Mouse (Mus musculus) limb, embryonic 15.5 days (tissue): ENCODE results near the gene Crtc3. TPM values are rescaled to one million over a fixed set of nuclear protein-coding genes. Genes with fewer than 3 reads are reported as not detected.

Experiments
- ATAC-seq: fragments of 200-750 bp; cut with Nextera tagmentation; 2 replicates; pipeline ENCODE4 v1.8.0; 2017; ENCODE audit warnings: low read depth, moderate TSS enrichment; ENCODE audit not compliant: insufficient number of reproducible peaks, low FRiP score, low TSS enrichment
- H3K27ac ChIP-seq: fragments of 300-500 bp; sonication (generic); 2 replicates; pipeline ENCODE4 v1.5.1; 2015; ENCODE audit warnings: moderate library complexity, mild to moderate bottlenecking, inconsistent platforms
- H3K27me3 ChIP-seq: fragments of 300-500 bp; sonication (generic); 2 replicates; pipeline ENCODE4 v1.6.1; 2015; ENCODE audit warnings: inconsistent platforms
- H3K36me3 ChIP-seq: fragments of 300-500 bp; sonication (generic); 2 replicates; pipeline ENCODE4 v1.6.1; 2015; ENCODE audit warnings: inconsistent platforms
- H3K4me1 ChIP-seq: fragments of 300-500 bp; sonication (generic); 2 replicates; pipeline ENCODE4 v1.6.1; 2015; ENCODE audit warnings: inconsistent platforms
- H3K4me2 ChIP-seq: fragments of 300-500 bp; sonication (generic); 2 replicates; pipeline ENCODE4 v1.6.1; 2015; ENCODE audit warnings: mild to moderate bottlenecking, inconsistent platforms
- H3K4me3 ChIP-seq: fragments of 300-500 bp; sonication (generic); 2 replicates; pipeline ENCODE4 v1.5.1; 2015; ENCODE audit warnings: mild to moderate bottlenecking, inconsistent platforms
- H3K9ac ChIP-seq: fragments of 300-500 bp; sonication (generic); 2 replicates; pipeline ENCODE4 v1.6.1; 2015; ENCODE audit warnings: inconsistent platforms
- H3K9me3 ChIP-seq: fragments of 300-500 bp; sonication (generic); 2 replicates; pipeline ENCODE4 v1.6.1; 2016; ENCODE audit warnings: inconsistent platforms
- WGBS: fragments of 180-500 bp; shearing (Covaris S2); methylation state at CpG from one replicate; pipeline ENCODE4 v1.1.7; 2015; 5-methylcytosine and 5-hydroxymethylcytosine counted together
- polyA plus RNA-seq: library from polyadenylated mRNA; unstranded; fragments of >200 nt; fragmentation: Nextera tagmentation; extraction: Ambion mirVana; gene quantifications from 2 replicates; pipeline ENCODE4 v1.2.1, GENCODE M21; 2015

The Crtc3 gene
- polyA plus RNA-seq, 1 experiment from 2014 or later, result 26.5 TPM

DNA sequence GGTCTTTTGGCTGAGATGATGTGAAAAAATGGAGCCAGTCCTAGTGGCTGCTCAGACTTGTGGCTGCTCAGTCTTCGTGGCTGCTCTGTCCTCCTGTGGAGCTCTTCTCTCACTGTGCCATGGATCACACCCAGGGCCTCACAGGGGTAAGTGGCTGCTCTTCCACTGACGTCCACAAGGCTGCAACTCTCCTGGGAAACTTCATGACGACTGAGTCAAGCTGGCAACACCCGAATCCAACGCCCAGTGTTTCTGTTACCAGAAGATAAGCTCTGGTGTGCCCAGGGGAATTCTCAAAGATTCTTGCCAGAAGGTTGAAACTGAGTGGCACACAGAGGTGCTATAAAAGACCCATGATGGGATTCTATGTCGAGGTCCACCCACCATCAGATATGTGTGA, 13.8 kb upstream of the Crtc3 start:
- Histone ChIP-seq H3K27me3 (no peaks in the 10 kb centered on the region), H3K9me3 (no peaks in the 10 kb centered on the region), H3K4me1 (no peaks in the 10 kb centered on the region), H3K27ac (no peak overlapping the region), H3K36me3 (no peaks in the 10 kb centered on the region), H3K9ac (no peak overlapping the region), H3K4me2 (no peak overlapping the region), H3K4me3 (no peak overlapping the region)
- no peak for ATAC-seq
- 65% methylated on average over 6 of the region's 6 CpGs for WGBS

- no peak overlapping the region for H3K27ac ChIP-seq
- no peaks in the 10 kb centered on the region for H3K27me3 ChIP-seq
- H3K4me1 ChIP-seq, result no peaks in the 10 kb centered on the region
- no peak overlapping the region for H3K4me3 ChIP-seq
- WGBS, result 60% methylated on average over 8 of the region's 8 CpGs
- no peak overlapping the region for H3K4me2 ChIP-seq
- no peak for ATAC-seq
- no peaks in the 10 kb centered on the region for H3K9me3 ChIP-seq
- H3K9ac ChIP-seq, result no peak overlapping the region
- no peaks in the 10 kb centered on the region for H3K36me3 ChIP-seq
These were observed 11.0 kb upstream of the Crtc3 start for GRCm38 (mm10) chr7:80699709-80700108.

GRCm38 (mm10) chr7:80698940-80699339, 10.3 kb upstream of the Crtc3 start:
- no peak overlapping the region for H3K4me2 ChIP-seq
- no peak overlapping the region for H3K9ac ChIP-seq
- H3K4me1 ChIP-seq, result no peaks in the 10 kb centered on the region
- H3K9me3 ChIP-seq, result no peaks in the 10 kb centered on the region
- H3K27ac ChIP-seq, result no peak overlapping the region
- no peak overlapping the region for H3K4me3 ChIP-seq
- H3K27me3 ChIP-seq, result no peaks in the 10 kb centered on the region
- H3K36me3 ChIP-seq, result no peaks in the 10 kb centered on the region
- no peak for ATAC-seq
- WGBS, result 73% methylated on average over 3 of the region's 3 CpGs

GRCm38 (mm10) chr7:80697859-80698258, 9.2 kb upstream of the Crtc3 start:
- no peaks in the 10 kb centered on the region for H3K36me3 ChIP-seq
- H3K27me3 ChIP-seq, result no peaks in the 10 kb centered on the region
- no peak overlapping the region for H3K27ac ChIP-seq
- H3K4me2 ChIP-seq, result no peak overlapping the region
- H3K4me3 ChIP-seq, result no peak overlapping the region
- no peaks in the 10 kb centered on the region for H3K9me3 ChIP-seq
- ATAC-seq, result no peak
- no peaks in the 10 kb centered on the region for H3K4me1 ChIP-seq
- H3K9ac ChIP-seq, result no peak overlapping the region
- 60% methylated on average over 5 of the region's 5 CpGs for WGBS

DNA sequence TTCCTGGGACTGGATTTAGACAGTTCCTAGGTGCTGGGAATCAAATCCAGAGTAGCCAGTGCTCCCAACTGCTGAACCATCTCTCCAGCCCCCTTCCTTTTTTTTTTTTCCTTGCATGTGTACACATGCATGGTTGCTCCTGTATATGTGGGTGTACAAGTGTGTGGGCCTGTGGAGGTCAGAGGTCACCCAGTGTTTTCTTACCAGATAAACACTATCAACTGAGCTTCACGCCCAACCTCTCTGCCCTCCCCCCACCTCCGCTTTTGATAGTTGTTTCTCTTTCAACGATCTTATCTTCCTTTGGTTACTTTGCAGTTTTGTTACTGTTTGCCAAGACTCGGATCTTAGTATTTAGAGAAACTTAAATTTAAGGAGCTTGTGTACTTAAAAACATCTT, 8.2 kb upstream of the Crtc3 start:
- H3K36me3 ChIP-seq, result no peaks in the 10 kb centered on the region
- H3K27me3 ChIP-seq, result no peaks in the 10 kb centered on the region
- H3K4me1 ChIP-seq, result no peaks in the 10 kb centered on the region
- no peaks in the 10 kb centered on the region for H3K9me3 ChIP-seq
- H3K4me2 ChIP-seq, result no peak overlapping the region
- no peak overlapping the region for H3K9ac ChIP-seq
- ATAC-seq, result no peak
- 73% methylated on average over 4 of the region's 4 CpGs for WGBS
- no peak overlapping the region for H3K4me3 ChIP-seq
- no peak overlapping the region for H3K27ac ChIP-seq

DNA sequence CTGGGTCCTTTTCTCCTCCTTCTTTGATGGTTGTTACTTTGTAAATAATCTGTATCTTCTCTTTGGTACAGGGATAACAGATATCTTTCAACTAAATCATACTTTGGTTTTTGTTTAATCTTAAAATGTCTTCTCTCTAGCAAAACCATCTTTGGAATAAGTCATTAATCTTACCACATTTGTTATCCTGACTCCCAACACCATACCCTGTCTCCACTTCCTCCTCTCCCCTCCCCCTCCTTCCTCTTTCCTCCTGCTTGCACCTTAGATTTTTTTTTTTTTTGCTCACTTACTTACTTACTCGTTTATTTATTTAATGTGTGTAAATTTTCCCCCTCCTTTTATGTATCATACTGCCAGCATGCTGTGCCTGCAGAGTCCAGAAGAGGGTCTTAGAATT, 7.7 kb upstream of the Crtc3 start:
- no peak overlapping the region for H3K9ac ChIP-seq
- H3K27me3 ChIP-seq, result no peaks in the 10 kb centered on the region
- no peak overlapping the region for H3K27ac ChIP-seq
- H3K4me1 ChIP-seq, result no peaks in the 10 kb centered on the region
- no peaks in the 10 kb centered on the region for H3K9me3 ChIP-seq
- H3K36me3 ChIP-seq, result no peaks in the 10 kb centered on the region
- no peak for ATAC-seq
- no peak overlapping the region for H3K4me3 ChIP-seq
- H3K4me2 ChIP-seq, result no peak overlapping the region
- WGBS, result 44% methylated on average over 1 of the region's 1 CpGs

- Histone ChIP-seq H3K4me2 (no peak overlapping the region), H3K9me3 (no peaks in the 10 kb centered on the region), H3K4me1 (peaks cover 11% of the 10 kb centered on the region), H3K27me3 (no peaks in the 10 kb centered on the region), H3K27ac (no peak overlapping the region), H3K4me3 (no peak overlapping the region), H3K9ac (no peak overlapping the region), H3K36me3 (no peaks in the 10 kb centered on the region)
- ATAC-seq, result no peak
- WGBS, result 86% methylated on average over 9 of the region's 9 CpGs
These were observed 3.8 kb upstream of the Crtc3 start for GRCm38 (mm10) chr7:80692472-80692871.

GRCm38 (mm10) chr7:80691131-80691530, 2.5 kb upstream of the Crtc3 start:
- no peak overlapping the region for H3K9ac ChIP-seq
- no peaks in the 10 kb centered on the region for H3K27me3 ChIP-seq
- H3K27ac ChIP-seq, result no peak overlapping the region
- ATAC-seq, result no peak
- H3K4me1 ChIP-seq, result peaks cover 13% of the 10 kb centered on the region
- no peak overlapping the region for H3K4me2 ChIP-seq
- H3K36me3 ChIP-seq, result no peaks in the 10 kb centered on the region
- WGBS, result 63% methylated on average over 6 of the region's 6 CpGs
- no peaks in the 10 kb centered on the region for H3K9me3 ChIP-seq
- H3K4me3 ChIP-seq, result no peak overlapping the region

- Histone ChIP-seq H3K9ac (peak overlapping the region; percentile 89; the same call in 1 of the 2 replicates), H3K27me3 (no peaks in the 10 kb centered on the region), H3K4me3 (peak overlapping the region; percentile 83), H3K9me3 (no peaks in the 10 kb centered on the region), H3K4me2 (peak overlapping the region; percentile 71), H3K27ac (peak overlapping the region; percentile 96), H3K4me1 (peaks cover 16% of the 10 kb centered on the region), H3K36me3 (no peaks in the 10 kb centered on the region)
- ATAC-seq, result no peak
- 12% methylated on average over 10 of the region's 10 CpGs for WGBS
These were observed 529 bp upstream of the Crtc3 start for GRCm38 (mm10) chr7:80689221-80689591.

GRCm38 (mm10) chr7:80687721-80688555, 739 bp downstream of the Crtc3 start:
- ATAC-seq, result peak; percentile 42
- peak overlapping the region; percentile 96 for H3K27ac ChIP-seq
- peaks cover 17% of the 10 kb centered on the region for H3K4me1 ChIP-seq
- peak overlapping the region; percentile 89 for H3K9ac ChIP-seq
- under 1% methylated on average over 60 of the region's 69 CpGs for WGBS
- H3K4me2 ChIP-seq, result peak overlapping the region; percentile 71
- no peaks in the 10 kb centered on the region for H3K27me3 ChIP-seq
- no peaks in the 10 kb centered on the region for H3K36me3 ChIP-seq
- H3K4me3 ChIP-seq, result peak overlapping the region; percentile 83
- H3K9me3 ChIP-seq, result no peaks in the 10 kb centered on the region

DNA sequence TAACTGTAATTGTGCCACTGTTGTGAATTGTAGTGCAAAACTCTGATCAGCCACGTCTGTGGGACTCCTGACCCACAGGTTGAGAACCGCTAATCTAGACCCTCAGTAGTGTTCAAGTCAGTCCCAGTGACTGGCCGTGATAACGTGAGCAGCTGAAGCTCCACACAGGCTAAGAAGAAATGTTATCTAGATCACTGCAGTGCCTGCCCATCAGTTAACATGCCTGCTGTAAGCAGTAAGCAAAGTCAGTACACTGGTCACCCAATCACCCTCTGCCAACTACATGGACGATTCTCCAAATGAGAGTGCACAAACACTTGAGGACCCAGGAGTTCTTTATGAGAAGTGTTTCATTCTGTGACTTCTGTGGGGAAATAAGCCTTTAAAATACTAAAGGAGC, 3.0 kb downstream of the Crtc3 start:
- H3K27me3 ChIP-seq, result no peaks in the 10 kb centered on the region
- H3K4me3 ChIP-seq, result no peak overlapping the region
- peaks cover 25% of the 10 kb centered on the region for H3K4me1 ChIP-seq
- H3K9ac ChIP-seq, result no peak overlapping the region
- H3K4me2 ChIP-seq, result no peak overlapping the region
- H3K36me3 ChIP-seq, result no peaks in the 10 kb centered on the region
- H3K27ac ChIP-seq, result no peak overlapping the region
- 89% methylated on average over 5 of the region's 5 CpGs for WGBS
- no peaks in the 10 kb centered on the region for H3K9me3 ChIP-seq
- ATAC-seq, result no peak

DNA sequence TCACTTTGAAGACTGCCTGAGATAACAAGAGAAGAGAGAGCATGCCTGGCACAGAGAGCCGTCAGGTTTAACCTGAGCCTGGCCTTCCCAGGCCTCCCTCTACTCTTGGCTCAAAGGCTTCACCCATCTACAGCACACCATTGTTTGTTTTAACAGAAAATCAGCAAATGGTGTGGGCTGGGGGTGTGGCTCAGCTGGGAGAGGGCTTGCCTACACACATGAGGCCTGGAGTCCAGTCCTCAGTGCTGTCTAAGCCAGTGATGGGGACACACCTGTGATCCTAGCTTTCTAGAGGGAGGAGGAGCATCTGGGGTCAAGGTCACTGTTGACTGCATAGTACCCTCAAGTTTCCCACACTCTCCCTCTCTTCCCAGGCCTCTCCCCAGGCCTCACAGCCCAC, 6.0 kb downstream of the Crtc3 start:
- ATAC-seq, result no peak
- H3K4me2 ChIP-seq, result no peak overlapping the region
- H3K4me3 ChIP-seq, result no peak overlapping the region
- 54% methylated on average over 1 of the region's 1 CpGs for WGBS
- H3K9ac ChIP-seq, result no peak overlapping the region
- no peak overlapping the region for H3K27ac ChIP-seq
- H3K27me3 ChIP-seq, result no peaks in the 10 kb centered on the region
- no peaks in the 10 kb centered on the region for H3K9me3 ChIP-seq
- no peaks in the 10 kb centered on the region for H3K36me3 ChIP-seq
- peaks cover 23% of the 10 kb centered on the region for H3K4me1 ChIP-seq
